Mouse (Mus musculus) urinary bladder, adult 2 months (tissue): ENCODE measurements around the gene Snx25. TPM values are rescaled to one million over a fixed set of nuclear protein-coding genes. Genes with fewer than 3 reads are reported as not detected.
"Not testable (repeated sequence)": the region's sequence is repeated elsewhere in the genome, so short reads cannot be mapped to it uniquely, and the experiment has no call there.

ENCODE experiments used
- DNase-seq: peaks from one replicate; pipeline ENCODE4 v3.0.0; 2022; ENCODE audit warnings: low spot score
- polyA plus RNA-seq: library from polyadenylated mRNA; depleted of rRNA; stranded (reverse); fragments of >200 nt; gene quantifications from 2 replicates; pipeline ENCODE4 v1.2.3, GENCODE M21; 2012

The Snx25 gene
- polyA plus RNA-seq, 1 experiment, result 9.9 TPM

- no peak for DNase-seq
Observed at GRCm38 (mm10) chr8:46137843-46138596, 13.9 kb downstream of the Snx25 start.

GRCm38 (mm10) chr8:46137336-46137735 is 14.6 kb downstream of the Snx25 start:
- DNase-seq, result no peak

- DNase-seq, result not testable (repeated sequence)
Observed at GRCm38 (mm10) chr8:46135546-46135945, 16.4 kb downstream of the Snx25 start.

- DNase-seq, result no peak
Observed at GRCm38 (mm10) chr8:46130426-46130825, 21.5 kb downstream of the Snx25 start.

- DNase-seq, result no peak
Observed at GRCm38 (mm10) chr8:46122498-46122897, 29.5 kb downstream of the Snx25 start.

GRCm38 (mm10) chr8:46119176-46119575 is 32.8 kb downstream of the Snx25 start:
- DNase-seq, result no peak

- no peak for DNase-seq
Observed at GRCm38 (mm10) chr8:46117172-46117571, 34.8 kb downstream of the Snx25 start.

- DNase-seq, result not testable (repeated sequence)
Observed at GRCm38 (mm10) chr8:46113421-46114170, 38.4 kb downstream of the Snx25 start.

- DNase-seq, result no peak
Observed at GRCm38 (mm10) chr8:46107690-46108089, 44.3 kb downstream of the Snx25 start.

GRCm38 (mm10) chr8:46103434-46103833 is 48.5 kb downstream of the Snx25 start:
- no peak for DNase-seq

GRCm38 (mm10) chr8:46092667-46093360 is 59.1 kb downstream of the Snx25 start:
- DNase-seq, result no peak

- DNase-seq, result no peak
Observed at GRCm38 (mm10) chr8:46083141-46083540, 68.8 kb downstream of the Snx25 start.

GRCm38 (mm10) chr8:46081030-46081429 is 70.9 kb downstream of the Snx25 start:
- no peak for DNase-seq

GRCm38 (mm10) chr8:46078866-46079265 is 73.1 kb downstream of the Snx25 start:
- DNase-seq, result no peak

- no peak for DNase-seq
Observed at GRCm38 (mm10) chr8:46075223-46075622, 76.7 kb downstream of the Snx25 start.

- DNase-seq, result no peak
Observed at GRCm38 (mm10) chr8:46073540-46074140, 78.3 kb downstream of the Snx25 start.

GRCm38 (mm10) chr8:46072798-46073197 is 79.2 kb downstream of the Snx25 start:
- DNase-seq, result no peak

- no peak for DNase-seq
Observed at GRCm38 (mm10) chr8:46040260-46040659, 111.7 kb downstream of the Snx25 start.

- DNase-seq, result no peak
Observed at GRCm38 (mm10) chr8:46039666-46040065, 112.3 kb downstream of the Snx25 start.

- DNase-seq, result no peak
Observed at GRCm38 (mm10) chr8:46036217-46036616, 115.7 kb downstream of the Snx25 start.

GRCm38 (mm10) chr8:46024392-46024791 is 127.6 kb downstream of the Snx25 start:
- DNase-seq, result no peak

GRCm38 (mm10) chr8:46022758-46023157 is 129.2 kb downstream of the Snx25 start:
- DNase-seq, result no peak
